Mouse (Mus musculus) naive thymus-derived CD4-positive, alpha-beta T cell, adult 2 months (primary cell): ENCODE data around the gene Neil1.

Experiments used
- DNase-seq: peaks from one replicate; pipeline ENCODE4 v3.0.0-alpha.2; 2011; ENCODE audit warnings: low read depth

Neil1 gene

DNA sequence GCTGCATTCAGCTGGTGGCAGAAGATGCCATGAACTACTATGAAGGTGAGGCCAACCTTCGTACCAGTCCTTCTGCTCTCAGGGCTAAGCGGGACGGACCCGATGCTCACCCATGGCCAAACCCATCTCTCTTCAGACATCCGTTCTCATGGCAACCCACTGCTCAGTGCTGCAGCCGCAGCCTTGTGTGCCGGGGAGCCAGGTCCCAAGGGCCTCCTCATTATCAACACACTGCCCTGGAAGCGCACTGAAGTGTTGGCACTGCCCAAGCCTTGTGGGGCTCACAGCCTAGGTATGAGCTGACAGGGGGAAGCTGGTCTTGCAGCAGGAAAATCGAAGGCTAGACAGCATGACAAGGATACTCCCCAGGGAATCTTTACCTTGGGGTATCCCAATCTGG is 9.0 kb downstream of the Neil1 start:
- DNase-seq, result no peak

DNA sequence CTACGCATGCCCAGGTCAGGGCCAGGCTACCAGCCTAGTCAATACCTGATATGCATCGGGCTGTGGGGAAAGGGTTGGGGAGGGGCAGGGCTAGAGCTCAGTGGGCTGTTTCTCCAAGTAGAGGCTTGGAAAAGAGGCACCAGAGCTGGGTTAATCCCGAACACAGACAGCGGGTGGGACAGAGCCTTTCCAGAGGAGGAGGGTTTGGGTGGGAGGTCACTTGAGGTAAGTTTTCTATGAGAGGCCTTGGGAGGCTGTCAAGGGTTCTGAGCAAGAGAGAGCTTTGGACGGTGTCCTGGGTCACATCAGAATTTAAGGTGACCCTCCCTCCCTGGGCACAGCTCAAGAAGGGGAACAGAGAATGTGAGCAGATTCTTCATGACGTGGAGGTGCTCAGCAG is 9.6 kb downstream of the Neil1 start:
- DNase-seq, result no peak

DNA sequence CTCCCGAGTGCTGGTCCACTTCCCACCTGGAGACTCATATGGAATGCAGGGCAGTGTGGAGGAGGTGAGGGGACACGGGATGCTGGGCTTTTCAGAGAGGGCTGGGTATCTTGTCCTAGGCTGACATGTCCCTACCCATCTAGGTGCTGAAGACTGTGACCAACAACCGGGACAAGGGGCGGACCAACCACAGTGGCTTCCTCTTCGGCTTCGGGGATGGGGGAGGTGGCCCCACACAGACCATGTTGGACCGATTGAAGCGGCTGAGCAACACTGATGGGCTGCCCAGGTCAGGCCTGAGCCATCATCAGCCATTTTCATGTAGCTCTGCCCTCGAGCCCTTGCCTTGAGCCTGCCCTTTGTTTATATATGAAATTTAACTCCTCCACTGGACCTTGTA is 10.3 kb downstream of the Neil1 start:
- DNase-seq, result no peak

DNA sequence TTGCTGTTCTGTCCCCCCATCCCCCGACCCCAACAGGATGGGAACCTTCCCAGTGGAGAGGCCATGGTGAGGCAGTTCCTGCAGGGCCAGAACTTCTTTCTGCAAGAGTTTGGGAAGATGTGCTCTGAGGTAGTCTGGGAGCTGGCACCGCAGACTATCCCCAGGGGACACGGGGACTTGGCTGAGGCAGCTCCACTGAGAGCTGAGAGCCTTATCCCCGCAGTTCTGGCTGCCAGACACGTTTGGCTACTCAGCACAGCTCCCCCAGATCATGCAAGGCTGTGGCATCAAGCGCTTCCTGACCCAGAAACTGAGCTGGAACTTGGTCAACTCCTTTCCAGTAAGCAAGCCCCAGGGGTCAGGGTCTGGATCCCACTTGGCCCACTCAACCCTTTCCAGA is 10.9 kb downstream of the Neil1 start:
- no peak for DNase-seq

DNA sequence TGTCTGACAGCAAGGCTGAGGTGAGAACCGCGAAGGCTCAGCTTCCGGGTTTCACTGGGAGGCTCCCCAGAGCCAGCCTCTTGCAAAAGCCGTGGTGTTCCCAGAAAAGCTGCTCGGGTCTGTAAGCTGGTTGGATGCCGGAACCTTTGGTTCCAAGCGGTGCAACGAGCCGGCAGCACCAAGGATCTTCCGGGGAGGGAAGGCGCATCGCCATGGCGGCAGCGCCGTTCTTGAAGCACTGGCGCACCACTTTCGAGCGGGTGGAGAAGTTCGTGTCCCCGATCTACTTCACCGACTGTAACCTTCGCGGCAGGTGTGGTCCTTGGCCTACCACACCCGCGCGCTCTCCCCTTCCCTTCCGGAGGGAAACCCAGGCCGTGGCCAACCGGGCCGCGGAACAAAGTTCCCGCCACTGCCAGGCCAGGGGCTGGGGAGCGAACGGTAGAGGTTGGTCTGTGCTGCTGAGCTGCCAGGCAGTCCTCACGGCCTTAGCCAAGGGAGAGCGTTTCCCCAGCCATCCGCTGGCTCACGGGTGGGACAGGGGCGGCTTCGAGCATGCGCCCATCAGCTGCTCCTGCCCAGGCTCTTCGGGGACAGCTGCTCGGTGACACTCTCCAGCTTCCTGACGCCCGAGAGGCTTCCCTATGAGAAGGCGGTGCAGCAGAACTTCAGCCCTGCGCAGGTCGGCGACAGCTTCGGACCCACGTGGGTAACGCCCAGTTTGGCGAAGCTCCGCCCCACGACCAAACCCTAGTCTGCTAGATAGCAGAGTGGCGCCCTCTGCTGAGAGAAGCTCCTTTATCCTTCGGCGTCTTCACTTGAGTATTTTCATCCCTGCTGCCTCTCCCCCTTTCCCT is 17.3 kb downstream of the Neil1 start, which contains the start of gene Man2c1:
Gene Man2c1, plus strand, starts transcription at position 114 of the 857 bp plus-strand sequence.
- DNase-seq, result peak; percentile 97

DNA sequence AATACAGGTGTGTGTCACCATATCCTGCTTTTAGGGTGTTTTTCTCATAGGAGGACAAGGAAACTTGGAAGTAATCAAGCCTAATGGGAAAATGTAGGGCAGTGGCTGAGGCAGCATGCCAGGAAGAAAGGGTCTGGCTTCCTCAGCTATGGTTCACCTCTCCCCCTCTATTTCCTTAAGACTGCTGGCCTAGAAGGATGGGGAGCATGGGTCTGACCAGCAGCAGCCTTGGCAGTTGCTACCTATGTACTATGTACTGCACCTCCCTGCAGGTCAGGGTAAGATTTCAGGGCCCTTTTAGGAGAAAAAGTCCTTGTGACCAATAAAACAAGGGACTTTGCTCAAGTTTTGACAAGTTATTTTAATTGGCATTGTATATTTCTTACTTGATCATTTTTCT is 18.5 kb downstream of the Neil1 start:
- peak; percentile 18 for DNase-seq

DNA sequence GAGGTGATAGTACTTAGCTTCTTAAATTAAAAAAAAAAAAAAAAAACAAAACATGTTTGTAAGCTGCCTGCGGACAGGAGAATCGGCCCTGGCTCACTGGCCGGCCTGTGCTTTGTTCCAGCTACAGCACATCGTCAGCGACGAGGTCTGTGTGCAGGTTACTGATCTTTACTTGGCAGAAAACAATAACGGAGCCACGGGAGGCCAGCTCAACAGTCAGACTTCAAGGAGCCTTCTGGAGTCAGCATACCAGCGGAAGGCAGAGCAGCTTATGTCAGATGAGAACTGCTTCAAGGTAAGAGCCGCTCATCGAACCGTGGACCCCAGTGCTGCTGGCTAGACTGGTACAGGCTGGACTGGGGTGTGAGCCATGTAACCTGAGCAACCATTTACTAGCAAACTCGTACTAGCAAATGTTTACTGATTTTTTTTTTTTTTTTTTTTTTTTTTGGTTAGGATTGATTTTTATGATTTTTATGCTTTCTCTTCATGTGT is 30.8 kb downstream of the Neil1 start:
- no peak for DNase-seq
